Mouse (Mus musculus) spleen, adult 18-20 months (tissue): ENCODE data around the gene Itgb2l.
A peak's percentile ranks its signal among the peaks of the same experiment; 100 is the strongest.
"Not testable (repeated sequence)": the region's sequence is repeated elsewhere in the genome, so short reads cannot be mapped to it uniquely, and the experiment has no call there.

Experiments used
- DNase-seq, 2 experiments: peaks; one replicate each; pipeline ENCODE4 v3.0.0; 2022; ENCODE audit warnings: mixed read lengths in 2 of 2

The Itgb2l gene

DNA sequence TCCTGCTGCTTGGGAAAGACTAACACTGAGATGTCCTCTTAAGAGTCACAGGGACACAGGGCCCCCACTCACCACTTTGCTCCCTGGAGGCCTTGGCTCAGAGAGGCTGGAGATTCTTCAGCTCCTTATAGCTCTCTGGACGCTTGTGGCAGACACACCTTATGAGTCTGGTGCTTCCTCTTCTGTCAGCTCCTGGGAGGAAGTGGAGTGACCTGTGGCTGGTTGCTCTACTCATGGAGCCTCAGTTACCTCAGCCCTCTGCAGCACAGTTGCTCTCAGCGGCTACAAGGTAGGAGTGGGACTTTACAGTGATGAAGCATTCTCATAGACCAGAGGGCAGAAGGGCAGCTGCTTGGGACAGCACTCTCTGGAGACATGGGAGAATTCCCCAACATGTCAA, at the start of gene Itgb2l:
Itgb2l (minus strand) TSS at position 152 of the 400 bp plus-strand sequence.
- DNase-seq = no peak

DNA sequence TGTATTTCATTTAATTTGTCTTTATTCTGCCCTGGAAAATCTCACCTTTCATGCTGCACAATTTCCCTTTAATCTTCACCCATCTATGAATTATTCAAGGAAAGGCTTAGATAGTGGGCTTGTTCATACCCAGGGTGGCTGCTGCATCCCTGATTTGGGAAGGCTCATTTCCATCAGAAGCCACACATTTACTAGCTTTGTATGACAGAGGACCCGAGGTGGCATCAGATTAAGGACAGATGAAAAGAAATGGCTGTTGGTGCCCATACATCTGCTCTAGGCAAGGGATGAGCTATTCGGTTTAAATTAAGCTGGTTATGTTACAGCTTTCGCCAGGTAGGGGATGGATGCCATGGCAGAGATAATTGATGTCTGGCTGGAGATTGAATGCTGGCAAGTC, 48.1 kb upstream of the Itgb2l start:
- no peak for DNase-seq

DNA sequence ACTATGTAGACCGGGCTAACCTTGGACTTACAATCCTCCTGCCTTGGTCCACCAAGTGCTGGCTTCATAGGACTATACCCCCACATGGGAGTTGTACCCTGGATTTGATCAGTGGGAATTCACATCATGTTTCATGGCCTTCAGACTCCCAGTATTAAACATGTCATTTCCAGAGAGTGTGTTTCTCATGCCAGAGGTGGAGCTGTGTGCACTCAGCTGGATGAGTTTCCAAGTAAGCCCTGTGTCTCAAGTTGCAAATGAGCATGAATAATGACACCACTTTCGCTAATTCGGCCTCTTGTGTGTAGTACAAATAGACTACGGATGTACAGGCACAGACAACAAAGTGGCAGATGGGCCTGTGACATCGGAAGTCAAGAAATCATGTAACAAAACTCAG, 44.6 kb upstream of the Itgb2l start:
- DNase-seq = no peak

DNA sequence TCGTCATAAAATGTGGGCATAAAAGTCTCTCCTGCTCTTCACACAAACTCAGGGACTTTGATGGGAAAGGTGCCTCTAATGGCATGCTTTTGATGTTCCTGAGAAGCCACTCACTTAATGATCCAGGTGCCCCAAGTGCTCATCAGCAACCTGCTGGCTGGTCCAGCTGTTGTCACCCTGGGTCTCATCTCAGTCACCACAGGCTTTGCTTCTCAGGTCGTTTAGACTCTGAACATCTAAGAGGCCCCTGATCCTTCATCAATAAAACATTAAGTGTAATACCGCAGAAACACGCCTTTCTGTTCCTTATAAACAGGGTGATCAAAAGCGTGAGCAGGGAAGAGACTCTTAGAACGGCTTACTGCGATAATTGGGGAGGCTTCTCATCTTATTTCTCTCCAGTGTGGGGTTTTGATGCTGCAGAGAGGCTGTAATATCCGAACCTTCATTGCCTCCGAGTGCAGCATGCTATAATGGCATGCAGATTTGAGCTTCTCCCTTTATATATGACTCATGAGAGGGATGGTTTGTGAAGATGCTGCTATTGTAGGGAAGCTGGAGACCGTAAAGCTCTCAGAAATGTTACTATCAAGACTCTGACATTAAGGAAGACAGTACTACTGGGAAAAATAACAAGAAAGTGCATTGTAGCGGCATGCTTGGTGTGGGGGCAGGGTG, 43.7 kb upstream of the Itgb2l start:
- no peak for DNase-seq

GRCm38 (mm10) chr16:96481791-96482190, 38.4 kb upstream of the Itgb2l start:
- DNase-seq = no peak

DNA sequence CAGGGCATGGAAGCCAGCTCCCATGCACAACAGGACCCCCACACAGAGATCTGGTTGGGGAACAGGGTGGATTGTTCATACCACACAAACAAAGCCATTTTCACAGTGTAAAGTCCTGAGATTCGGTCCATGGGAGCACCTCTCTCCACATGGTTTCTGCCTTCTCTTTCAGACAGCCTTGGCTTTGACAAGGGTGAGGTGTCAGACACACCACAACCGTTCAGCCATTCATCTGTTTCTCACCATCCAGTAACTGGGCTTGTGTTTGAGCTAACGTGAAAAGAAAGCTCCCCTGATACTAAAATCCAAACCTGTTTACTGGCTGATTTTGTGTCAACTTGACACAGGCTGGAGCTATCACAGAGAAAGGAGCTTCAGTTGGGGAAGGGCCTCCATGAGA, 30.8 kb upstream of the Itgb2l start:
- no peak for DNase-seq

DNA sequence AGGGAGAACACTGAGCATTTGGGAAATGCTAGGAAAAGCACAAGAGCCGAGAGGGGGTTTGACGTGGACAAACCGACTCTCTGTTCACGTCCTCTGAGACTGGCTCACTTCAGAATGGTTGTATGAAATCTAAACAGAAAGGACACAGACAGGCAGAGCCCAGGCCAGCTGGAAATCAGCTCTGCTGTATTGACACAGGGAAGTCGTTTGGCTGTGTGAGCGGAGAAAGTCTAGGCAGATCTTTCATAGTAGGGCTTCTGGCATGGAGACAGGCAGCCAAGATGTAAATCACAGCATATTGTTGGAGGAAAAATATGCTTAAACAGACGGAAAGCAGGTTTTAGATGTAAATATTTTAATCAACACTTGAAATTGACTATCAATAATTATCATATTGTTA, 29.4 kb upstream of the Itgb2l start:
- DNase-seq = no peak

- no peak for DNase-seq
Measured at GRCm38 (mm10) chr16:96472361-96472760, 28.9 kb upstream of the Itgb2l start.

- peak; percentile 45 to 77 for DNase-seq
Measured at GRCm38 (mm10) chr16:96469640-96470039, 26.2 kb upstream of the Itgb2l start.

DNA sequence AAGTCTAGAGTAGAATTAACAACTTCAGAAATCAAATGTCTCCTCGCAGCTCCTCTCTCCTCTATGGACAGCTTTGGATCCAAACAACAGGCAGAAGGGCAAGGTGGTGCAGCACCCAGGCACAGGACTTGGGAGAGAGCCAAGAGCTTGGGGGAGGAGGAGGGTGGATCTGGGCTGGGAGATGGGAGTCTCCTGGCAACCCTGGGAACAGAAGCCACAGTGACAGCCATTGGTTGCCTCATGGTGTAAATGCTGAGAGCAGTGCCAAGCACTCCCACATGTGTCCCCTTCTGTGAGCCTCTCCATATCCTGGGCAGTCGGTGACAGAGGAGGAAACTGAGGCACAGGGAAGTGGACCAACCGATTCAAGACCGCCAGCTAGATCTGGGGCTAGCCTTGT, 25.3 kb upstream of the Itgb2l start:
- peak in 1 of 2 experiments; percentile 9 for DNase-seq

- no peak for DNase-seq
Measured at GRCm38 (mm10) chr16:96468011-96468410, 24.6 kb upstream of the Itgb2l start.

DNA sequence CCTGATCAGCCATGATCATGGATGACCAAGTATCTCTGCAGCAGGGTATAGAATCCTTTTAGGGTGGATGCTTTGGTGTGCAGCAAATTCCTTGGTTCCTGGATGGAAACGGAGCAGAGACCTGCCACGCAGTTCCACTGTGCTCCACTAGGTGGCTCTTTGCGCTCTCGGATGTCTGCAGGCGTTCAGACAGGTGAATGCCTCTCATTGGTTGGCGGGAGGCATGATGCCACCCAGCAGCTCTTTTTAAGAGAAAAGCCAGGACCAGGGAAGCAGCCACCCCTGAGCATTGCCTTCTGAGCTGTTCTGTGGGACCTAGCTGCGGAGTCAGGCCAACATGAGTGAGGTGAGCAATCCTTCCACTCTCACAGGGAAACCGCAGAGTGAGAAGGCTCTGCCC, 24.0 kb upstream of the Itgb2l start, which contains the start of gene Pcp4:
Pcp4 (plus strand) TSS at position 162 of the 400 bp plus-strand sequence.
- DNase-seq = peak; percentile 59 to 81

GRCm38 (mm10) chr16:96460788-96461187, 17.4 kb upstream of the Itgb2l start:
- DNase-seq = no peak

GRCm38 (mm10) chr16:96459356-96459755, 15.9 kb upstream of the Itgb2l start:
- no peak for DNase-seq

DNA sequence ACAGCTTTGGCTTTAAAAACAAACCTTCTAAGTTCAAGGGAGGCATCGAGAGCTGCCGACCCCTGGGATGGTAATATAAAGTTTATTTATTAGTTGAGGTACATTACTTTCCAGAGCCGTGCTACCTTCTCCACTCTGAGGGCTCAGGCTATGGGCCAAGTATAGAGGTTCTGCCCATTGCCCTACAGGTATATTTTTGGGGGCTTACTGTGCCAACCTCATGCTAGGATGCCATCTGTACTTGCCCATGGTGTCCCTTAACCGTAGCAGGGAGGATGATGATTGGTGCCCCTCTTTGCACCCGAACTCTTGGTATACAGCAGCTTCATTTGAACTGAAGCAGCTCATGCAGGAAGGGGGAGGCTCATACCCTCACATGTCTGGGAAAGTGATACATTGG, 14.2 kb upstream of the Itgb2l start:
- DNase-seq = no peak

DNA sequence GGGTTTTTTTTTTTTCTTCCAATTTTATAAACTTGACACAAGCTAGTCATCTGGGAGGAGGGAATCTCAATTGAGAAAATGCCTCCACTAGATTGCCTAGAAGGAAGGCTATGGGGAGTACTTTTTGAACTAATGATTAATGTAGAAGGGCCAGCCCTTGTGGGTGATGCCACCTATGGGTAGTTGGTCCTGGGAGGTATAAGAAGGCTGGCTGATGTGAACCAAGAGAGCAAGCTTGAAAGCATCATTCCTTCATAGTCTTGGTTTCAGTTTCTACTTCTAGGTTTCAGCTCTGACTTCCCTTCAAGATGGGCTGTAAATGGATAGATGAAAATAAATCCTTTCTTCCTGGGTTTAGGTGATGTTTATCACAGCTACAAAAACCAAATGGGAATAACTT, 10.7 kb upstream of the Itgb2l start:
- no peak for DNase-seq

DNA sequence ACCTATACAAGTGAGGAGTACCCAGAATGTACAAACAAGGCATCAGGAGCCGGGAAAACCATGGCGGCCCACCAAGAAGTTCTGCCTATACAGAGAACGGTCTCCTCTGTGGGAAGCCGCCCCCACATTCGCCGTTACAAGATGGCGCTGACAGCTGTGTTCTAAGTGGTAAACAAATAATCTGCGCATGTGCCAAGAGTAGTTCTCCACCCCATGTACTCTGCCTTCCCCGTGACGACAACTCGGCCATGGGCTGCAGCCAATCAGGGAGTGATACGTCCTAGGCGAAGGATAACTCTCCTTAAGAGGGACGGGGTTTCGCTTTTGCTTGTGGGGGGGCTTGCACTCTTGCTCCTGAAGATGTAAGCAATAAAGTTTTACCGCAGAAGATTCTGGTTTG, 7.5 kb upstream of the Itgb2l start:
- DNase-seq = not testable (repeated sequence)

GRCm38 (mm10) chr16:96441826-96442225, 1.6 kb downstream of the Itgb2l start:
- no peak for DNase-seq

DNA sequence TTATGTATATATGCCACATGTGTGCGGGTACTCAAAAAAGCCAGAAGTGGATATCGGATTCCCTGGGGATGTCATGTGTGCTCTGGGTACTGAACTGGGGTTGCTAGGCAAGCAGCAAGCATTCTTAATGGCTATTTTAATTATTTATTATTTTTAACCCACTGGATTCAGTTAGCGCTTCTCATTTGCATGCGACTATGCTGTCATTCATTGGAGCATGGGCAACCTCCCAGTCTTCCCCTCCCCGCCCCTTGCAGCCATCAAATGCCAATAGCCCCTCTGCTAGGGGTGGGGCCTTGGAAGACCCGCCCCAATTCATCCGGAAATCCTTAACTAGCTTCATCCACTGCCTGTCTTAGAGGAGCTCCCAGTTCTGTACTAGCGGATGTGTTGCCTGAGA, 2.5 kb downstream of the Itgb2l start:
- DNase-seq = no peak

GRCm38 (mm10) chr16:96439682-96440081, 3.7 kb downstream of the Itgb2l start:
- no peak for DNase-seq

DNA sequence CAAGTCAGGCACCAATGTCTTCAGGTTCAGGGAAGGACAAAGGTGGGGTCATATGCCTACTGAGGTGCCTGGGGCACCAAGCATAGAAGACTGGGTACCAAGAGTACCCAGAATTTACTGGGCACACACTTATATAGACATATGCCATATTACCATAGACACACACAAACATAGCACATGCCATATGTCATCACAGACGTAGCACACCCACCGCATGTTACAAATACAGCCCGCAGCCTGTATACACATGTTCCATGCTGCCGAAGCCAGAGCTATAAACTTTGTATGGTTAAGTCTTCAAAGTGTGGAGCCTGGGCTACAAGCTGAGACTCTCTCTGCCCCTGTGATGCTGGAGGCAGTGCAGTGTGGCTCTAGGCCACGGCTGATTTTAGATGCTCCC, 4.5 kb downstream of the Itgb2l start:
- no peak for DNase-seq

DNA sequence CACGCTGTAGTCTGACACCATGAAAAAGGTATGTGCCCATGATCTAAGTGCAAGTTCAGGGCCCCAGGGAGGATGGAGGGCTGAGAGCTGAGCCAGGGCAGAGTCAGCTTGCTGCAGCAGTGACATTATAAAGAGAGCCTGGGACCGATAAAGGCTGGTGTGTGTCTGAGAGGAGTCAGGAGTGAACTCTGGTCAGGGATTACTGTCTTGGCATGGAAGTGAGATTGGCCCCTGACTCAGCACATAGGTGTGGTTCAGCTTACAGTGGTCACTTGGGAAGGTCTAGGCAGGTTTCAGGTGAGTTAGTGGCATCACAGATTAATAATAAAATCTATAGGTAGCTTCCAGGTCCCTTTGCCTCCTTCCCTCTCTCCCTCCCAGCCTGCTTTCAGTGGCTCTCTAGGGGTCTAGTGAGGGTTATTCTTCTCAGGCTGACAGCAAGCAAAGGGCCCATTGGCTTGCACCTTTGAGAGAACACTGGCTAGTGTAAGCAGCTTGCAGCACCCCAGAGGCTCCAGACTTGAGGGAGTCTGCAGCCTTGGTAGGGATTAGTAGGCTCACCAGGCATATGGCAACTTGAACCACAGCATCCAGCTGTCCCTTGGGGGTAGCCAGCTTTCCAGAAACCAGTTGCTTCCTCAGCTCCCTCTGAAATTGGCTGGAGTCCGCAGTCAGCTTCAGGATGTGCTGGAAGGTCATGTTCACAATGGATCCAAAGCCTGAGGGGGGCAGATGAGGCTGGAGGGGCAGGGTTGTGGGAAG, 9.2 kb downstream of the Itgb2l start:
- no peak for DNase-seq

DNA sequence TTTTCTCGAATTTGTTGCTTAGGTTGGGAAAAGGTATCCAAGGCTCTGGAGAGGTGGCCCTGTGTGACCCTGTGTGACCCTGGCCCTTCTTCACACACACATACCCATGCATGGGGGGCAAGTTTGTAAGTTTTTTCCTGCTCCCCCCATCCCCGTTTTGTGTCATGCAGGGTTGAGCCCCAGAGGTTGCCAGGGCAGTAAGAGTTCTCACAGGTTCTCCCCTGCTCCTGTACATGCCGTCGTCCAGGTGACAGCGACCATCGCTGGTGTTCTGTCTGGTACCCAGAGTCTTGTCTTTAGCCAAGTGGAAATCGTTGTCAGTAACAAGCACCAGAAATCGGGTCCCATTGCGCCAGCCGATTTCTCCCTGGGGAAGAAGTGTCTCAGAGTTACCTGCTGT, 10.2 kb downstream of the Itgb2l start:
- no peak for DNase-seq

DNA sequence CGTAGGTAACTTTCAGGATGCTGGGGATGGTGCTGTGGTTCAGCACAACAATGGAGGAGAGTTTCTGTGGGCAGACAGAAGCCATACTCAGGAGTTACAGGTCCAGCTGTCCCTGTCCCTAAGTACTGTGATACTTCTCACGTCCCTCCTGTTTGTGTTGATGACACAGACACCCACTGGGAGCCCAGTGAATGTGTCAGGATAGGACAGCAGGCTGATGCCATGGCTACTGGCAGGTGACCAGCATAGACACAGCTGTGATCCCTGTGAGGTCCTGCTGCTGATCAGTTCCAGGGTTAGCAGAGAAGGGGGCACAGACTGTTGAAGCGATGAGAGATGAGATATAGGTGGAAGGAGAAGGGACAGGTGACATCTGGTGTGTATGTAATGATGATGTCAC, 14.4 kb downstream of the Itgb2l start:
- DNase-seq = no peak

DNA sequence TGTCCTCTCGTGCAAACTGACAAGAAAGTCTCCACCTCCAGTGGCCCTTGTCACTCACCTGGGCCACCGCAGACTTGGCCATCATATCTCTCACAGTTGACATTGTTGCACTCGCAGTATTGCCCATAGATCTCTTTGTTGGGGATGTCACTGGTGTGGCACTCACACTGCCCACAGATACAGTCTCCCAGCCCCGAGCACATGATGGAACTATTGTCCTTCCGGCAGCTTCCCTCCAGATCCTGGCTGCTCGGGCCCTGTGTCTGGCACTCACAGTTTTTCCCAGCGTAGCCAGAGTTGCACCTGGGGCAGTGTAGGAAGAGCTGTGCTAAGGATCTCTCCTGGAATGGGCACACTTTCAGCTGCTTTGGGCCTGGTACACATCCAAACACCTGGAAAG, 16.7 kb downstream of the Itgb2l start:
- no peak for DNase-seq
